Mouse (Mus musculus): ENCODE measurements around the gene Amn. TPM values are rescaled to one million over a fixed set of nuclear protein-coding genes. Genes with fewer than 3 reads are reported as not detected.
A peak's percentile ranks its signal among the peaks of the same experiment; 100 is the strongest.

The Amn gene
- total and polyA plus RNA-seq, 2 experiments, result 0.09 to 0.55 TPM

GRCm38 (mm10) chr12:111275150-111275841 is 4.4 kb downstream of the Amn start:
- peak overlapping the region; percentile 18; the same call in 1 of the 2 replicates for H3K4me3 ChIP-seq (ENCODE audit: insufficient read depth, low read depth, low read length)
- no peak for DNase-seq (ENCODE audit: extremely low read depth, low read depth, low spot score)
- H3K4me1 ChIP-seq (ENCODE audit: control insufficient read depth, insufficient read depth, low read length), result peaks cover 19% of the 10 kb centered on the region
- 3% methylated on average over 58 of the region's 58 CpGs for WGBS
- no peaks in the 10 kb centered on the region for H3K36me3 ChIP-seq (ENCODE audit: control insufficient read depth, insufficient read depth, low read length)
- H3K79me2 ChIP-seq (ENCODE audit: control insufficient read depth, insufficient read depth, low read length), result no peaks in the 10 kb centered on the region
- no peak overlapping the region for H3K27ac ChIP-seq (replicated peaks; ENCODE audit: insufficient read depth, low read depth, low read length)
- peaks cover 27% of the 10 kb centered on the region for H3K27me3 ChIP-seq (ENCODE audit: control insufficient read depth, insufficient read depth, low read length)
- H3K9ac ChIP-seq (ENCODE audit: low read depth, low read length), result 0 out of 2 replicates have a peak overlapping the region, but pooled peaks have one; percentile 15
- TF ChIP-seq POLR2A (IDR thresholded peaks at IDR 0.05; ENCODE audit: extremely low read depth, insufficient read depth, low read length) (no peak), CTCF (IDR thresholded peaks at IDR 0.05; ENCODE audit: low read depth, low read length) (no peak)

DNA sequence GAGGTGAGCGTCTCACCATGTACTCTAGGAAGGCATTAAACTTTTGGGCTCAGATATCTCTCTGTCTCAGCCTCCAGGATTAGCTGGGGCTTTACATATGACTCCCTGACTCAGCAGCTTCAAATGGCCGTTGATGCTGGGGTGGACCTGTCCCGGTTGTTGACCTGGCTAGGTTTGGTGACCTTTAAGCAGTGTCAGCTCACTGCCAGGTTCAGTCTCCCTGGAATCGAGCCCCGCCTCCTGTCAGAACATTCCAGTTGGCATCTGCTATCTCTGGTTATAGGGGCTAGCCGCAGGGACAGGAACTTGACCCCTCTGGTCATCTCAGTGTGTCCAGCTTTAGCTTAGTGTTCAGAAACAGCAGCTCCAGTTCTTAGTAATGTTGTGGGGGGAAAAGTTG is 5.5 kb downstream of the Amn start:
- peak; percentile 71 for DNase-seq (ENCODE audit: extremely low read depth, low read depth, low spot score)
- Histone ChIP-seq H3K9ac (ENCODE audit: low read depth, low read length) (no peak overlapping the region), H3K36me3 (ENCODE audit: control insufficient read depth, insufficient read depth, low read length) (no peaks in the 10 kb centered on the region), H3K27me3 (ENCODE audit: control insufficient read depth, insufficient read depth, low read length) (peaks cover 27% of the 10 kb centered on the region), H3K4me1 (ENCODE audit: control insufficient read depth, insufficient read depth, low read length) (peaks cover 19% of the 10 kb centered on the region), H3K79me2 (ENCODE audit: control insufficient read depth, insufficient read depth, low read length) (no peaks in the 10 kb centered on the region), H3K4me3 (ENCODE audit: insufficient read depth, low read depth, low read length) (no peak overlapping the region), H3K27ac (replicated peaks; ENCODE audit: insufficient read depth, low read depth, low read length) (no peak overlapping the region)
- 23% methylated on average over 6 of the region's 6 CpGs for WGBS
- no peak for TF ChIP-seq CTCF (IDR thresholded peaks at IDR 0.05; ENCODE audit: low read depth, low read length)
- TF ChIP-seq POLR2A (IDR thresholded peaks at IDR 0.05; ENCODE audit: extremely low read depth, insufficient read depth, low read length), result no peak

DNA sequence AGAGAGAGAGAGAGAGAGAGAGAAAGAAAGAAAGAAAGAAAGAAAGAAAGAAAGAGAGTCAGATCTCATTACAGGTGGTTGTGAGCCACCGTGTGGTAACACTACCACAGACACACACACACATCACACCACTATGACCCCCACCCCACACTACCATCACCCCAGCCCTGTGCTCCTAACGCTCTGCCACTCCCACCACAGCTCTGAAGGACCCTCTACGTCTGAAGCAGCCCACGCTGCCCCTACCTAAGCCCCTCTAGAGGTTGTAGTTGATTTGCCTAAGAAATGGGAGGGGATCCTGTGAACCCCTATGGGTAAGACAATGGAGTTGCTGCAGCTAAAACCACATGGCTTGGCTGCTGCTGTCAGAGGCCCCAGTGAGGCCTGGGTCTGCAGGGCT is 12.7 kb downstream of the Amn start:
- no peaks in the 10 kb centered on the region for H3K4me1 ChIP-seq (ENCODE audit: control insufficient read depth, insufficient read depth, low read length)
- TF ChIP-seq CTCF (IDR thresholded peaks at IDR 0.05; ENCODE audit: low read depth, low read length) (no peak), POLR2A (IDR thresholded peaks at IDR 0.05; ENCODE audit: extremely low read depth, insufficient read depth, low read length) (no peak)
- no peaks in the 10 kb centered on the region for H3K27me3 ChIP-seq (ENCODE audit: control insufficient read depth, insufficient read depth, low read length)
- H3K9ac ChIP-seq (ENCODE audit: low read depth, low read length), result no peak overlapping the region
- WGBS, result 89% methylated on average over 4 of the region's 4 CpGs
- no peak overlapping the region for H3K27ac ChIP-seq (replicated peaks; ENCODE audit: insufficient read depth, low read depth, low read length)
- H3K36me3 ChIP-seq (ENCODE audit: control insufficient read depth, insufficient read depth, low read length), result no peaks in the 10 kb centered on the region
- no peaks in the 10 kb centered on the region for H3K79me2 ChIP-seq (ENCODE audit: control insufficient read depth, insufficient read depth, low read length)
- DNase-seq (ENCODE audit: extremely low read depth, low read depth, low spot score), result no peak
- no peak overlapping the region for H3K4me3 ChIP-seq (ENCODE audit: insufficient read depth, low read depth, low read length)

GRCm38 (mm10) chr12:111284532-111284931 is 13.6 kb downstream of the Amn start:
- Histone ChIP-seq H3K36me3 (ENCODE audit: control insufficient read depth, insufficient read depth, low read length) (no peaks in the 10 kb centered on the region), H3K4me3 (ENCODE audit: insufficient read depth, low read depth, low read length) (no peak overlapping the region), H3K4me1 (ENCODE audit: control insufficient read depth, insufficient read depth, low read length) (no peaks in the 10 kb centered on the region), H3K27me3 (ENCODE audit: control insufficient read depth, insufficient read depth, low read length) (no peaks in the 10 kb centered on the region), H3K27ac (replicated peaks; ENCODE audit: insufficient read depth, low read depth, low read length) (no peak overlapping the region), H3K79me2 (ENCODE audit: control insufficient read depth, insufficient read depth, low read length) (no peaks in the 10 kb centered on the region), H3K9ac (ENCODE audit: low read depth, low read length) (no peak overlapping the region)
- DNase-seq (ENCODE audit: extremely low read depth, low read depth, low spot score), result no peak
- TF ChIP-seq CTCF (IDR thresholded peaks at IDR 0.05; ENCODE audit: low read depth, low read length), result no peak
- TF ChIP-seq POLR2A (IDR thresholded peaks at IDR 0.05; ENCODE audit: extremely low read depth, insufficient read depth, low read length), result no peak
- WGBS, result 34% methylated on average over 10 of the region's 10 CpGs

- H3K79me2 ChIP-seq (ENCODE audit: control insufficient read depth, insufficient read depth, low read length), result no peaks in the 10 kb centered on the region
- H3K27me3 ChIP-seq (ENCODE audit: control insufficient read depth, insufficient read depth, low read length), result no peaks in the 10 kb centered on the region
- TF ChIP-seq POLR2A (IDR thresholded peaks at IDR 0.05; ENCODE audit: extremely low read depth, insufficient read depth, low read length), result no peak
- no peak for TF ChIP-seq CTCF (IDR thresholded peaks at IDR 0.05; ENCODE audit: low read depth, low read length)
- no peak for DNase-seq (ENCODE audit: extremely low read depth, low read depth, low spot score)
- H3K4me1 ChIP-seq (ENCODE audit: control insufficient read depth, insufficient read depth, low read length), result no peaks in the 10 kb centered on the region
- no peak overlapping the region for H3K9ac ChIP-seq (ENCODE audit: low read depth, low read length)
- 85% methylated on average over 12 of the region's 12 CpGs for WGBS
- no peak overlapping the region for H3K27ac ChIP-seq (replicated peaks; ENCODE audit: insufficient read depth, low read depth, low read length)
- peaks cover 26% of the 10 kb centered on the region for H3K36me3 ChIP-seq (ENCODE audit: control insufficient read depth, insufficient read depth, low read length)
- H3K4me3 ChIP-seq (ENCODE audit: insufficient read depth, low read depth, low read length), result no peak overlapping the region
These were observed 22.1 kb downstream of the Amn start for GRCm38 (mm10) chr12:111293025-111293424.

- TF ChIP-seq CTCF (IDR thresholded peaks at IDR 0.05; ENCODE audit: low read depth, low read length) (no peak), POLR2A (IDR thresholded peaks at IDR 0.05; ENCODE audit: extremely low read depth, insufficient read depth, low read length) (no peak)
- H3K36me3 ChIP-seq (ENCODE audit: control insufficient read depth, insufficient read depth, low read length), result peaks cover 33% of the 10 kb centered on the region
- H3K9ac ChIP-seq (ENCODE audit: low read depth, low read length), result no peak overlapping the region
- no peak for DNase-seq (ENCODE audit: extremely low read depth, low read depth, low spot score)
- H3K4me1 ChIP-seq (ENCODE audit: control insufficient read depth, insufficient read depth, low read length), result no peaks in the 10 kb centered on the region
- H3K4me3 ChIP-seq (ENCODE audit: insufficient read depth, low read depth, low read length), result no peak overlapping the region
- H3K27me3 ChIP-seq (ENCODE audit: control insufficient read depth, insufficient read depth, low read length), result no peaks in the 10 kb centered on the region
- no peaks in the 10 kb centered on the region for H3K79me2 ChIP-seq (ENCODE audit: control insufficient read depth, insufficient read depth, low read length)
- no peak overlapping the region for H3K27ac ChIP-seq (replicated peaks; ENCODE audit: insufficient read depth, low read depth, low read length)
- 96% methylated on average over 27 of the region's 27 CpGs for WGBS
These were observed 30.6 kb downstream of the Amn start for GRCm38 (mm10) chr12:111301322-111302017.
